Mouse (Mus musculus): ENCODE data around the gene Ugt1a9. TPM values are rescaled to one million over a fixed set of nuclear protein-coding genes. Genes with fewer than 3 reads are reported as not detected.
"Not testable (repeated sequence)": the region's sequence is repeated elsewhere in the genome, so short reads cannot be mapped to it uniquely, and the experiment has no call there.

The Ugt1a9 gene
- polyA plus RNA-seq, 1 experiment = not detected

DNA sequence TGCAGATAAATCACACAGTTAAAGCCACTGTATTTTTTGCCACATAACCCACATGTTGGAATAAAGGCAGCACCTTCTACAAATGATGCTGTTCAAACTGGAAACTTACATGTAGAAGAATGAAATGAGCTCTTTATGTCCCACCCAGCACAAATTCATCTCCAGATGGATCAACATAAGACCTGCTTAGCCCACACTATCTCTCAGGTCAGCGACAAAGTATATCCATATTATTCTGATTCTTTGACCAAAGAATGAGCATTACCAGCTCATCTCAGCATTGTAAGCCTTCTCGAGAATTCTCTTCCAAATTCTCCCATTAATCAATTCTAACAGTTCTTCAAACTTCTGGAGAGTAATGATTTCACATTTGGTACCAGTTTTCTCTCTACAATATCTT is 151.6 kb downstream of the Ugt1a9 start:
- H3K4me1 ChIP-seq (ENCODE audit: control insufficient read depth, insufficient read depth, low read length) = no peaks in the 10 kb centered on the region
- H3K36me3 ChIP-seq (ENCODE audit: control insufficient read depth, insufficient read depth, low read length, poor library complexity, severe bottlenecking) = no peaks in the 10 kb centered on the region
- TF ChIP-seq EP300 (IDR thresholded peaks at IDR 0.05; ENCODE audit: insufficient read depth, low read depth, low read length) = no peak
- no peak for TF ChIP-seq POLR2A (IDR thresholded peaks at IDR 0.05; ENCODE audit: insufficient read depth, low read length)
- TF ChIP-seq CTCF (IDR thresholded peaks at IDR 0.05; ENCODE audit: low read depth, low read length) = no peak
- H3K9ac ChIP-seq (ENCODE audit: low read depth, poor library complexity, severe bottlenecking) = no peak overlapping the region
- H3K4me3 ChIP-seq (ENCODE audit: low read depth, low read length) = no peak overlapping the region
- no peak overlapping the region for H3K27ac ChIP-seq (ENCODE audit: insufficient read depth, low read length)
- peaks cover 4% of the 10 kb centered on the region for H3K9me3 ChIP-seq (replicated peaks; ENCODE audit: control insufficient read depth, insufficient read depth, low read length, poor library complexity, severe bottlenecking)
- no peaks in the 10 kb centered on the region for H3K27me3 ChIP-seq (ENCODE audit: control insufficient read depth, insufficient read depth, low read length, poor library complexity, severe bottlenecking)

- not testable (repeated sequence) for H3K9ac ChIP-seq (ENCODE audit: low read depth, poor library complexity, severe bottlenecking); H3K27me3 ChIP-seq (ENCODE audit: control insufficient read depth, insufficient read depth, low read length, poor library complexity, severe bottlenecking); H3K4me1 ChIP-seq (ENCODE audit: control insufficient read depth, insufficient read depth, low read length); H3K4me3 ChIP-seq (ENCODE audit: low read depth, low read length); H3K27ac ChIP-seq (ENCODE audit: insufficient read depth, low read length); H3K9me3 ChIP-seq (replicated peaks; ENCODE audit: control insufficient read depth, insufficient read depth, low read length, poor library complexity, severe bottlenecking); H3K36me3 ChIP-seq (ENCODE audit: control insufficient read depth, insufficient read depth, low read length, poor library complexity, severe bottlenecking)
These were observed 152.5 kb downstream of the Ugt1a9 start for GRCm38 (mm10) chr1:88223011-88223515.

DNA sequence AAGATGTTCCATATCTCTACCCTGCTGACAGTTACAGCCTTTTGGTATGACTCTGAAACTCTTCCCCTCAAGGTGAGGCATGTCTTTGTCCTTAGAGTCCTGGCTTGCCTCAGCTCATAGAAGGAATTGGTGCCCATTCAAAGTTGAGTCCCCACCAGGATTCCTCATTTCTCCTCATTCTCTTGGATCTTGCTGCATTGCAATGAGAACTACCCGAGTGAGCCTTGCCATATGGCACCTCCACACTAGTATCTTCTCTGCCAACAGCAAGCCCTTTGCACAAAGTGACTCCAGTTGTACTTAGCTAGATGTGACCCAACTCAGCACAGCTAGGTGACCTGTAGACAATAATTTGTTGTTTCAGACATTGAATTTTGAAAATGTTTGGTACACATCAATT is 153.0 kb downstream of the Ugt1a9 start:
- H3K9ac ChIP-seq (ENCODE audit: low read depth, poor library complexity, severe bottlenecking) = no peak overlapping the region
- H3K27me3 ChIP-seq (ENCODE audit: control insufficient read depth, insufficient read depth, low read length, poor library complexity, severe bottlenecking) = no peaks in the 10 kb centered on the region
- H3K36me3 ChIP-seq (ENCODE audit: control insufficient read depth, insufficient read depth, low read length, poor library complexity, severe bottlenecking) = no peaks in the 10 kb centered on the region
- H3K9me3 ChIP-seq (replicated peaks; ENCODE audit: control insufficient read depth, insufficient read depth, low read length, poor library complexity, severe bottlenecking) = no peaks in the 10 kb centered on the region; the same call in 1 of the 2 replicates
- H3K27ac ChIP-seq (ENCODE audit: insufficient read depth, low read length) = no peak overlapping the region
- no peaks in the 10 kb centered on the region for H3K4me1 ChIP-seq (ENCODE audit: control insufficient read depth, insufficient read depth, low read length)
- TF ChIP-seq POLR2A (IDR thresholded peaks at IDR 0.05; ENCODE audit: insufficient read depth, low read length) (no peak), CTCF (IDR thresholded peaks at IDR 0.05; ENCODE audit: low read depth, low read length) (no peak), EP300 (IDR thresholded peaks at IDR 0.05; ENCODE audit: insufficient read depth, low read depth, low read length) (no peak)
- no peak overlapping the region for H3K4me3 ChIP-seq (ENCODE audit: low read depth, low read length)

DNA sequence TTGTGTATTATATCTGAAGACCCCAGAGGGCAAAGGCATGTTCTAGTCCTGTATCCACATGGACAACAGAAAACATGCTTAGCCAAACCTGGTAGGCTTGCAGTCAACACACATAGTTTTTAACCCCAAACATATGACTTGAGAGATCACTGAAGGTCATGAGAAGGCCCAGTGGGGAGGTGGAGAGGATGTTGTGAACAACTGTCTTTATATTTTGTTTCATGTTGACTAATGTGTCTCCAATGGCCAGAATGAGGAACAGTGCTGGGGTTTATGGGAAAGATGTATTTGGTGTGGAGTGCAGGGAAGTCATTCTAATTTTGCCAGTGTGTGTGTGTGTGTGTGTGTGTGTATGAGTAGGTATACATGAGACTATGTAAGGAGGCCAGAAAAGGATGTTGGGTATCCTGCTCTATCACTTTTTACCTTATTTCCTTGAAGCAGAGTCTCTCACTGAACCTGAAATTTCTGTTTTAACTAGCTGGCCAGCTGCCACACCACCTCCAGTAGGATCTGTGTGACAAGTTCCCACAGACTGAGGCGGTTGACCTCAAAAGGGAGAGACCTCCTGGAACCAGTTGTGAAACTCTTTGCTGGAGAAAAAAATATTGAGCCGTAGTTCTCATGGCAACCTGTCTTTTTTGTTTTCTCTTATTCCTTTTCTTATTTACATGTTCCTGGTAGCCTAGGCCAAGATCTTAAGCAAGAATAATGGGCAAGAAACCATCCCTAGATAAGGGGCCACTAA is 153.6 kb downstream of the Ugt1a9 start:
- no peaks in the 10 kb centered on the region for H3K36me3 ChIP-seq (ENCODE audit: control insufficient read depth, insufficient read depth, low read length, poor library complexity, severe bottlenecking)
- H3K9me3 ChIP-seq (replicated peaks; ENCODE audit: control insufficient read depth, insufficient read depth, low read length, poor library complexity, severe bottlenecking) = no peaks in the 10 kb centered on the region; the same call in 1 of the 2 replicates
- no peaks in the 10 kb centered on the region for H3K27me3 ChIP-seq (ENCODE audit: control insufficient read depth, insufficient read depth, low read length, poor library complexity, severe bottlenecking)
- H3K4me1 ChIP-seq (ENCODE audit: control insufficient read depth, insufficient read depth, low read length) = no peaks in the 10 kb centered on the region
- no peak overlapping the region for H3K9ac ChIP-seq (ENCODE audit: low read depth, poor library complexity, severe bottlenecking)
- H3K27ac ChIP-seq (ENCODE audit: insufficient read depth, low read length) = no peak overlapping the region
- H3K4me3 ChIP-seq (ENCODE audit: low read depth, low read length) = no peak overlapping the region
- no peak for TF ChIP-seq CTCF (IDR thresholded peaks at IDR 0.05; ENCODE audit: low read depth, low read length)
- TF ChIP-seq EP300 (IDR thresholded peaks at IDR 0.05; ENCODE audit: insufficient read depth, low read depth, low read length) = no peak
- TF ChIP-seq POLR2A (IDR thresholded peaks at IDR 0.05; ENCODE audit: insufficient read depth, low read length) = no peak

DNA sequence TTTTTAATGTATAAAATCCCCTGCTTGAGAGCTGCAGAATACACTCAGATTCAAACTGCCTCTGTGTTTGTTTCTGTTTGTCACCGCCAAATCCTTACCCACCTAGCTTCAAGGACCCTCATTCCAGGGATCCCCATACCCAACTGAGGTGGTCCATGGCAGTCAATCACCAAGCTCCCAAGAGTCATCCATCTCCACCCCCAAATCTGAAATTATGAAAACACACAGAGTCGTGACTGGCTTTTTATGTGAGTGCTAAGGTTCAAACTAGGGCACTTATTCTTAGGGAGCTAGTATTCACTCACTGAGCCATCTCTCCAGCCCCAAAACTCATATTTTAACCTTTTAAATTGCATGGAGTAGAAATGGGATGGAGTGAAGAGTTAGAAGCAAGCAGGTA is 154.7 kb downstream of the Ugt1a9 start:
- H3K27ac ChIP-seq (ENCODE audit: insufficient read depth, low read length); H3K4me3 ChIP-seq (ENCODE audit: low read depth, low read length); H3K27me3 ChIP-seq (ENCODE audit: control insufficient read depth, insufficient read depth, low read length, poor library complexity, severe bottlenecking); H3K4me1 ChIP-seq (ENCODE audit: control insufficient read depth, insufficient read depth, low read length); H3K9me3 ChIP-seq (replicated peaks; ENCODE audit: control insufficient read depth, insufficient read depth, low read length, poor library complexity, severe bottlenecking); H3K9ac ChIP-seq (ENCODE audit: low read depth, poor library complexity, severe bottlenecking); H3K36me3 ChIP-seq (ENCODE audit: control insufficient read depth, insufficient read depth, low read length, poor library complexity, severe bottlenecking): not testable (repeated sequence)

- no peaks in the 10 kb centered on the region; the same call in 1 of the 2 replicates for H3K9me3 ChIP-seq (replicated peaks; ENCODE audit: control insufficient read depth, insufficient read depth, low read length, poor library complexity, severe bottlenecking)
- no peak overlapping the region for H3K27ac ChIP-seq (ENCODE audit: insufficient read depth, low read length)
- H3K27me3 ChIP-seq (ENCODE audit: control insufficient read depth, insufficient read depth, low read length, poor library complexity, severe bottlenecking) = no peaks in the 10 kb centered on the region
- no peaks in the 10 kb centered on the region for H3K36me3 ChIP-seq (ENCODE audit: control insufficient read depth, insufficient read depth, low read length, poor library complexity, severe bottlenecking)
- H3K9ac ChIP-seq (ENCODE audit: low read depth, poor library complexity, severe bottlenecking) = no peak overlapping the region
- TF ChIP-seq CTCF (IDR thresholded peaks at IDR 0.05; ENCODE audit: low read depth, low read length) = no peak
- no peak for TF ChIP-seq POLR2A (IDR thresholded peaks at IDR 0.05; ENCODE audit: insufficient read depth, low read length)
- no peak for TF ChIP-seq EP300 (IDR thresholded peaks at IDR 0.05; ENCODE audit: insufficient read depth, low read depth, low read length)
- H3K4me1 ChIP-seq (ENCODE audit: control insufficient read depth, insufficient read depth, low read length) = no peaks in the 10 kb centered on the region
- H3K4me3 ChIP-seq (ENCODE audit: low read depth, low read length) = no peak overlapping the region
These were observed 155.1 kb downstream of the Ugt1a9 start for GRCm38 (mm10) chr1:88225741-88226140.

Measured in ES-Bruce4 (cell line).